Mouse (Mus musculus): ENCODE measurements around the gene Rmnd5a.
"Not testable (repeated sequence)": the region's sequence is repeated elsewhere in the genome, so short reads cannot be mapped to it uniquely, and the experiment has no call there.

Rmnd5a gene

DNA sequence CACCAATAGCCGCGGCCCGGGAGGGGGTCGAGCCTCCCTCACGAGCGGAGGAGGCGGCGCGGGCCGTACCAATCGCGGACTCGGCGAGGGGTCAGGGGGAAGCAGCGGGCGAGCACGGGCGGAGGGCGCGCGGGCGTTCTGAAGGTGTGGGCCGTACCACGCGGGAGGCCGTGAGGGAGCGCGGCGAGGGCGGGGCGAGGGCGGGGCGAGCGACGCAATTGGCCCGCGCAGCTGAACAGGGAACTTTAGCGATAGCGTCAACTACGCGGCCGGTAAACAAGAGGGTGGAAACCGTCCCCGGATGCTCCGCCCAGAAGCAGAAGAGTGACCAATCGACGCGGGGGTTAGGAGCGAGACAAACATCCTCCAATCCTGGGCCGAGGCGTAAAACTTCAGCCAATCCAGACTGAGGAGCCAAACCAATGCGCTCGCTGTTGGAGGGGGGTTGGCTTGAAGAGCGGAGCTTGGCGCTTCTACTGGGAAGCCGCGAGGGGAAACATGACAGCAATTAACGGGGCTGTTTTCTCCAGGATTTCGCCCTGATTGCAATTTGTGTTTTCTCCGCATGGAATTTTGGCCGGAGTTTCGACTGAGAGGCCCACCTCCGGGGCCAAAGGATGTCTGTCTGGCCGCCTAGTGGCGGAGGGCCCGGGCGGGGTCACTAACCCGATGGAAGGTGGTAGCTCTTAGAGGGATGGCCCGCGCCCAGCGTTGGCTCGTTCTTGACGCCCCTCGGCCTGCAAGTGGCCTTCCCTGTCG is at the start of gene Rmnd5a:
Rmnd5a (minus strand) TSS at position 146 of the 759 bp plus-strand sequence.
- ATAC-seq (ENCODE audit: insufficient number of reproducible peaks, low FRiP score, low TSS enrichment): peak; percentile 95

DNA sequence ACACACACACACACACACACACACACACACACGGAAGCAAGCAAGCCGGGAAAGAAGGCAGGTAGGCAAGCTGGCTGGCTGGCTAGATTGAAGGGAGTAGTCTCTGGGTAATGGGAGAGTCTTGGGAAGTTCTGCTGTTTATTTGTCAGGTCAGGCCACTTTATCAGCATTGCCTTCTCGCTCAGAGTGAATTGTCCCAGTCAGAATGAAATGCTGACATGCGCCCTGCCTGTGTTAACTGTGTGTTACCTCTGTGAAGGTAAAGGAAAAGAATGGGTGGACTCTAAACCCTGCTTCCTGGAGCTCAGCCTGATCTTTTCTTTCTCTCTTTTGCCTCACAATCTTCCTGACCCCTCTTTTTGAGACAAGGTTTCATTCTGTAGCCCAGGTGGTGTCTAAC is 47.5 kb upstream of the Rmnd5a start:
- no peak for ATAC-seq (ENCODE audit: insufficient number of reproducible peaks, low FRiP score, low TSS enrichment)

DNA sequence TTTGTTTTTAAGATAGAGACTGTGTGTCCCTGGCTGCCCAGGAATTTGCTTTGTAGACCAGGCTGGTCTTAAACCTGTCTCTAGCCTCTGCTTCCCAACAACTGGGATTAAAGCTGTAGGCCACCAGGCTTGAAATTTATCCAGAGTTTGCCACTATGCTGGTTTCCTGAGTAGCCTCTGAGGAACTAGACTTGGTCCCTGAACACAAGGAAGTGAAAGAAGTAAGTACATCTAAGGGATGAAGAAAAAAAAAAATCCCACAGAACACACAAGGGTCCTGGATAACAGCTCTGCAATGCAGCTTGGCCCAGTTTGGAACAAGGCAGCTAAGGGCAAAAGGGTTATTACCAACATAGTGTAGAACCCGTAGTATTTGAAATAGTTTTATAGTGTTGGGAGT is 46.4 kb upstream of the Rmnd5a start:
- ATAC-seq (ENCODE audit: insufficient number of reproducible peaks, low FRiP score, low TSS enrichment): no peak

DNA sequence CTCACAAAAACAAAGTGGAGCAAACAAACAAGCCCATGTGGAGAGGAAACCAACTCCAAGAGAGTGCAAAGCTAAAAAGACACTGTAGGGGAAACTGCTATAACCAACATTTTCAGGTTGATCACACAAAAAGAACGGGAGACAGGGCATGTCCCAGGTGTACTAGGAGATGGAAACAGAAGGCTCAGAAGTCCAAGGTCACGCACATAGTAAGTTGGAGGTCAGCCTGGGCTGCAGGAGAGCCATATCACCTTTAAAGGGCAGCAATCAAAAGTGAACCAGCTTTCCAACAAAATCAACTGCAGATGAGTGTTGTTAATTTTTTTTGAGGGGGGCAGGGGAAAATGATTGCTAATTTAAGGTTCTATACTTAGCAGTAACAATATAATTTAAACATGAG is 45.8 kb upstream of the Rmnd5a start:
- ATAC-seq (ENCODE audit: insufficient number of reproducible peaks, low FRiP score, low TSS enrichment): no peak

DNA sequence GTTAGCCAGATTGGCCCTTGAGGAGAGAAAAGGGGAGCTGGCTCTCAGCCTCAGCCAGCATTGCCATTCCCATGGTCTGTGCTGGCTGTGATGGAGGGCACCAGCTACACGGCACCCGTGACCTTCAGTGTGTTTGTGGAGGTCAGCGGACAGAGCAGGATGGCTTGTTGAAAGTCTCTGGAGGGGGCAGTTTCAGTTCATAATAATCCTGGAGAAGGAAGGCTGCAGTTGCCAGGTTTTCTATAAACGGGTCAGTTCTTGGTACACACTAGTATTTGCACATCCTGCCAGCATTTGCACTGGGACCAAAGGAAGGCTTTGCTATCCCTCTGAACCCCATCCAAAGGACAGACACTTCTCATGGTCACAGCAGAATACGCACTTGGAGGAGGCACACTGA is 44.8 kb upstream of the Rmnd5a start:
- ATAC-seq (ENCODE audit: insufficient number of reproducible peaks, low FRiP score, low TSS enrichment): no peak

DNA sequence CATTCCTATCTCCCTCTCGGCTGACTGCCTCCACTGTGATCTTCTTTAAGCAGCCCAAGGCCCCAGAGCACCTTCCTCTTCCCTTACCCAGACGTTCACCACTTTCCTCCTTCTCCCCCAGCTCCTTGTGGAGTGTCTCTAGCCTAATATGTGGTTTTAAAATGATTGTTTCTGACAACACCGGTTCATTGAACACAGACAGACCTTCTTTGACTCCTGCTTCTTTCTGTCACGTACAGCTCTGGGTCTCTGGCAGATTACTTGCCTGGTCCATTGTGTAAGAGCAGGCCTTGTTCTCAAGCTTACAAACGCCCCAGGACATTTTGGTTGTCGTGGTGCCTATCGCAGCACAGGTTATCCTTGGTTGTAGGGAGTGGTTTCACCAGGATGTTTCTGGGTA is 40.7 kb upstream of the Rmnd5a start:
- no peak for ATAC-seq (ENCODE audit: insufficient number of reproducible peaks, low FRiP score, low TSS enrichment)

DNA sequence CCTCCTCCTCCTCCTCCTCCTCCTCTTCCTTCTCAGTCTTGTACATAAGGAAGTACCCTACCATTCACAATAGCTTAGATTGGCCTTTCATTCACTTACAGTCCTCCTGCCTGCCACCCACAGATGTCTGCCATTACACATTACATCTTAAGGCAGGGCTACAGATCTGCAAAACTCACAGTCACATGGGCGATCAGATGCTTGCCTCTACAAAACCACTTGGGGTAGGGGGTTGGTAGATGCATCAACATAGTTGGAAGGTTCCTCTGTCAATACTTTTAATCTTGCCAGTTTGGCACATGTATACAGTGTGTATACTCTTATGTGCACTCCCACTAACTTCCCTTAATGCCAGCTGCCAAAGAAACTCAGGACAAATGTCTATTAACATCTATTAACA is 39.7 kb upstream of the Rmnd5a start:
- ATAC-seq (ENCODE audit: insufficient number of reproducible peaks, low FRiP score, low TSS enrichment): no peak

DNA sequence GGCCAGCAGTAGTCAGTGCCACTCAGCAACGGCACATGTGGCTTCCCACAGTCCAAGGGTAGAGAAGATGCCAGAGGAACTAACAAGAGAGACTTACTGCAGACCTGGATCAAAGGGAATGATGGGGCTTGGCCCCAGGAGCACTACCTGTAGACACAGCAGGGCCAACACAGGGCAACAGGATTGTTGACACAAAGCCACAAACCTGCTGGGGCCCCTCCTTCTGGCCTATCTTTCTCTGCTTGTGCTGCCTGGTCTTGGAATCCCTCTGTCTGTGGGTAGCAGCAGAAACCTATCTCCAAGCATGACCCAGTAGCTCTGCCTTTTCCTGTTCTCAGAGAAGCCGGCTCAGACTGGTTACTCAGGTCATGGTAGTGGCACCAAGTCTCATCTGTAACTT is 39.2 kb upstream of the Rmnd5a start:
- ATAC-seq (ENCODE audit: insufficient number of reproducible peaks, low FRiP score, low TSS enrichment): not testable (repeated sequence)

DNA sequence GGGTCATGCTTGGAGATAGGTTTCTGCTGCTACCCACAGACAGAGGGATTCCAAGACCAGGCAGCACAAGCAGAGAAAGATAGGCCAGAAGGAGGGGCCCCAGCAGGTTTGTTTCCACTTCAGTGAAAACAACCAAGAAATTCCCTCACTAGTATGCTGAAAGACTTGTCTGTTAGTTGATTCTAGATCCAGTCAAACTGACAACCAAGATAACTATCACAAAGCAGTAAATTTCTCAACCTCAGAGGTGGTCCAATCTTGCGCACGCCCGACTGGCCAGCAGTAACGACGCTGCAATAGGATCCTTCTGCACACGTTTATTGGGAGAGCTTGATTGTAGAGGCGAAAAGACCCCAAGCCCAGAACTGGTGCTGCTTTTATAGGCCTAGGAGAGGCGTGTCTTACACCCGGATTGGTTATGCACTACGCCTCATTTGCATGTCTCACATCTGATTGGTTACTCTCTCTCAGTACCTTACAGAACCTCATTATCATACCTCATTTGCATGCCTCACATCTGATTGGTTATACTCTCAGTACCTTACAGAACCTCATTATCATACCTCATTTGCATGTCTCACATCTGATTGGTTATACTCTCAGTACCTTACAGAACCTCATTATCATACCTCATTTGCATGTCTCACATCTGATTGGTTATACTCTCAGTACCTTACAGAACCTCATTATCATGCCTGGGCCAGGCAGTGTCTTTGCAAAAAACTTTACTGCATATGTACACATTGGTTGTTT is 38.6 kb upstream of the Rmnd5a start:
- ATAC-seq (ENCODE audit: insufficient number of reproducible peaks, low FRiP score, low TSS enrichment): not testable (repeated sequence)

DNA sequence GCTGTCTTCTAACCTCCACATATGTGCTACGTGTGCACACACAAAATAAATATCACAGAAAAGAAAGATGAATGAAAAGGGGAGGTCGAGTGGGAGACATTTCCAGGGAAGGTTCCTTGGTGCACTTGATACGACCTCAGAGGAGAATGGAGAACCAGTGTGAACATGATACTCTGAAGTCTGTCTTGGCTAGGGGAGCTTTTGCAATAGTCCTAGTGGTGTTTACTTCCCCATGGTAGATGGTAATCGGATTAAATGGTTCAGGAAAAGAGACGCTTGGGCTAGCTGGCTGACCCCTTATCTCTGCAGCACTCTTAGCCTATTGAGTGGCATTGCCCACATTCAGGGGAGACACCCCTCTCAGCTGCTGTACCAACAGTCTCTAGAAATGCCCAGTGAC is 36.3 kb upstream of the Rmnd5a start:
- no peak for ATAC-seq (ENCODE audit: insufficient number of reproducible peaks, low FRiP score, low TSS enrichment)

DNA sequence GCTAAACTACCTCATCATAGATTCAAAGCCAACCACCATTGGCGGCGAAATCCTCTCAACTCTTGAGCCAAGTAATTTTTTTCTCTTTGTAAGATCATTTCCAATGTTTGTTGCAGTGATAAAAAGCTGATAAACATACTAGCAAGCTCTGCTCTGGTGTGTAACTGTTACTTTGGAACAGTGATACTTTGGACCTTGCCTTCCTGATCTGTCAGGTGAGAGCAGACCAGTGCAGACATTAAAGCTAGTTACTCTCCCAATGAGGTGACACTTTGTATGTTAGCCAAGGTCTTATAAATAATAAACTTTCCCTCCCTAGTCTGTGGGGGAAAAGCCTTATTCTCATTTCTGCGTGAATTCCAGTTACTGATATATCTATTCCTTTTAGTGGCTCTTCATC is 35.2 kb upstream of the Rmnd5a start:
- ATAC-seq (ENCODE audit: insufficient number of reproducible peaks, low FRiP score, low TSS enrichment): no peak

DNA sequence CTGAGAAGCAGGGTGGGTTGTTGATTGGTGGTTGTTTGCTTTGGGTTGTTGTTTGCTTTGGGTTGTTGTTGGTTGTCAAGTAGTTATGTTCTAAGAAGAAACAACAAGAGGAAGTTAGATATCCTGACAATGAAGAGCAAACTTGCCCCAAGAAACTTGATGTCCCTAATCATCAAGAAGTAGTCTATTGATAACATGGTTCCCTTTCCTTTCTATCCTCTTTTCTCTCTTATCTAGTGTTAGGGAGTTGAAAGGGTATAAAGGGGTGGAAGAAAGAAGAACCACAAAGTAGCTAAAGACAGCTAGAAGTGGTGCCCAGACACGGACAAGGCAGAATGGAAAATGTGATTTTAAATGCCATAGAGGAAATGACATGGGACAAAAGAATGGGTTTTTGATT is 32.3 kb upstream of the Rmnd5a start:
- ATAC-seq (ENCODE audit: insufficient number of reproducible peaks, low FRiP score, low TSS enrichment): no peak

DNA sequence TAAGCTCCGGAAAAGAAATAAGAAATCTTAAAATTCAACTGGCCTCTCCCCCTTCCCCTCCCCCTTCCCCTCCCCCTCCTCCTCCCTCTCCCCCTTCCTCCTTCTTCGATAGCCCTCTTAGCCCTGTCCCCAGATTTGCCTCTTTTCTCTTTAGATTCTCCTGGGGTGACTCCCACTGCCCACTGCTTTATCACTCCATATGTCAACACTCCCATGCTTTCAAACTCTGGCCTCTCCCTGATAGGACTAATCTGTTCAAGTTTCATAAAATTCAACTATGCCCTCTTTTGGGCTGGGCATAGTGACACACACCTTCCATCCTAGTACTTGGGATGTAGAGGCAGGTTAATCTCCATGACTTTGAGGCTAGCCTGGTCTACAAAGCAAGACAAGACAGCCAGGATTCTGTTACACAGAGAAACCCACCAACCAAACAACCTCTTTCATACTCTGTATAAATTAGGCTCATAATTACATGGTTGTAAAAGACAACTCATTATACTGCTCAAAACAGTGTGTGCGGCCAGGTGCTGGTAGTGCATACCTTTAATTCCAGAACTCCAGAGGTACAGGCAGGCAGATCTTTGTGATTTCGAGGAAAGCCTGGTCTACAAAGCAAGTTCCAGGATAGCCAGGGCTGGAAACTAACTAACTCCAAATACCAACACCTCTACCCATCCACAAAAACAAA is 31.5 kb upstream of the Rmnd5a start:
- no peak for ATAC-seq (ENCODE audit: insufficient number of reproducible peaks, low FRiP score, low TSS enrichment)

DNA sequence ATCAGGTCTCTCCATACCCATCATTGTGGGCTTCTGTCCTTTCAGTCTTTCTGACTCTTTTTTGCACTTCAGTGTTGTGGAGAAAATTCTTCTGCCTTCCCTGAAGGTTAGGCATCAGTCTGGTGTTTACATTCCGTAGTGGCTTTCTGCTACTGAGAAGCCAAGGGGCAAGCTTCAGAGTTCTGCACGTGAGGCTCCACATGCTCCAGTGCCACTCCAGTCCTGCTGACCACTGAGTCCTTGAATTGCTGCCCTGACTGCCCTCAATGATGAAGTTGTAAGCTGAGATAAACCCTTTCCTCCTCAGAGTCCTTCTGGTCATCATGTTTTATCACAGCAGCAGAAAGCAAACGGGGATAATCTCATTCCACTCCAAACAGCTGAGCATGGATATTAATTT is 28.9 kb upstream of the Rmnd5a start:
- ATAC-seq (ENCODE audit: insufficient number of reproducible peaks, low FRiP score, low TSS enrichment): no peak

DNA sequence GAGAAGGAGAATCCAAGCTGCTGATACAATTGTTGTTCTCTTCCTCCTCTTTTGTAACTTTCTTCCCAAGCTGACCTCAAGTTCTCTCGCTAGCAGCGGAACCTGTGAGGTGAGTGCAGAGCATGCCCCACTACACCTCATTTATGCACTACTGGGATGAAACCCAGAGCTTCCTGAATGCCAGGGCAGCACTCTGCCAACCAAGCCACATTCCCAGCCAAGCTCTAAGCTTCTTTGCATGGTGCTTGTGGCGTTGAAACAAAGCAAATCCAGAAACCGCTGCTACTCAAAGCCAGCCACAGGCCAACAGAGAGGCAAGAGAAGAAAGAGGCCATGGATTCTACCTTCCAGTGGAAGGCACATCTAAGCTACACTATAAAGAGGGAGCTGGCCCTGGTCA is 27.3 kb upstream of the Rmnd5a start:
- no peak for ATAC-seq (ENCODE audit: insufficient number of reproducible peaks, low FRiP score, low TSS enrichment)

DNA sequence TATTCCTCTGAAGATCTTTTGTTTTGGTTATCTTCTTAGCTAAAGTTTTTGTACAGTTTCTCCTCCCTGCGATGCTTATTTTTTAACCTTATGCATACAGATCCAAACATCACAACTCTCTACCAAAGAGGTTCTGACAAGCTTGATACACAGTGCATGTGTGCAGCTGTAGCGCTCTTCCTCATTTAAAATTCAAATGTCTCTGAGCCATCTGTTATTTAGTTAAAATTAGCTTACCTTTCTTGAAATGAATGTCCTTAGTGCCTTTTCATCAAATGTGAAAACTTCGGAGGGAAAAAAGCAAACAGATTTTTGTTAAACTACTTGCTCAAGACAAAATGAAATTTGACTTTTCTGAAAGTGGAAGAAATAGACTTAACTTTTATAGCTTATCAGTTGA is 24.7 kb upstream of the Rmnd5a start:
- no peak for ATAC-seq (ENCODE audit: insufficient number of reproducible peaks, low FRiP score, low TSS enrichment)

DNA sequence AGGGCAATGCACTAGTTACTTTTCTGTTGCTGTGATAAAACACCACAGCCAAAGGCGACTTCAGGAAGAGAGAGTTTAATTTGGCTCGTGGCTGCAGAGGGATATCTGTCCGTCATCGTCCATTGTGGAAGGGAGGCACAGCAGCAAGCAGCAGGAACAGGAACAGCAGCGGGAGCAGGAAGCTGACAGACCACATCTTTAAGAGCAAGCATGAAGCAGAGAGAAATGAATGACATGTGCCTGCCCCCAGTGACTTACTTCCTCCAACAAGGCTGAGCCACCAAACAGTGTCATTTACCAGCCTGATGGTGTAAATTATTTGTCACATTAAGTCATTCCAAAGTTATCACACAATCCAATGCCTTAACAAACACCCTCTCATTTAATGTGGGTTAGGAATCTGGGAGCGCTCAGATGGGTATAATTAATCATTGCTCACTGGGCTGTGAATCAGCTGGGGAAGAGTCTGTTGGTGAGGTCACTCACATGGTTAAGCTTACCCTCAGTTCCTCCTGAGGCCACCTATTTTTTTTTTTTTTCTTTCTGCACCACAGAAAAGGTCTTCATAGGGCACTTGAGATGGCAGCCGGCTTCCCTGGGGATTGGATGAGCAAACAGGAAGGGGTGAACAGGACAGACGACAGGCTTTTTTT is 17.6 kb upstream of the Rmnd5a start:
- ATAC-seq (ENCODE audit: insufficient number of reproducible peaks, low FRiP score, low TSS enrichment): no peak

DNA sequence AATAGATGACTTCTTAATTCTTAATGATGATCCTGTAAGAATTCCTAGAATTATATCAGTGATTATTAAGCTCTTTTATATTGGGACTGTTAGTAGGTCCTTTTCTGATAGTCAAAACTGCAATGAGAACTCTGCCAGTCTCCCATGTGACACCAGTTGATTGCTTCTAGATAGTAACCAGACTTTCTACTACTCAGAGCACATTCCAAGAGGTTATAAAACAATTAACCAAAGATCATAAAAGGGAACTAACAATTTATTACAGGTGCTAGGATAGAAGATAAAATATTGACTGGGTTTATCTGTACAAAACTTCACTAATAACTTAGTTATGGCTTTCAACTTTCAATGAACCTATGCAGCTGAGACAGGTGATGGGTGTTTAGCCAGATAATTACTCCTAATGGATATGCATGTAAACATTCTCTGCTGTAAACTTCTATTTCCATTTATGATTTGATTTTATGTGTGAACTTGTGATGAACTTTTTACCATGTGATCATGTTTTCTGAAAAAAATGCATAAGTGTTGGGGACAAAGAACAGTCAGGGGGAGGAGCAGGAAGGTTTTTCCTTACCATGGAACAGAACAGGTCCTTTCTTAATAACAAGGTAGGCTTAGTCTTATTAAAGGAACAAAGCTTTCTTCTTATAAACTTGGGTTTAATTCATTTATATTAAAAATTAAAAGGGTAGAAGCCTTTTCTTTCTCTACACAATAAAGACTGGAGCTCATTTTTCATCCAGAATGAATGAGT is 13.7 kb upstream of the Rmnd5a start:
- ATAC-seq (ENCODE audit: insufficient number of reproducible peaks, low FRiP score, low TSS enrichment): not testable (repeated sequence)

DNA sequence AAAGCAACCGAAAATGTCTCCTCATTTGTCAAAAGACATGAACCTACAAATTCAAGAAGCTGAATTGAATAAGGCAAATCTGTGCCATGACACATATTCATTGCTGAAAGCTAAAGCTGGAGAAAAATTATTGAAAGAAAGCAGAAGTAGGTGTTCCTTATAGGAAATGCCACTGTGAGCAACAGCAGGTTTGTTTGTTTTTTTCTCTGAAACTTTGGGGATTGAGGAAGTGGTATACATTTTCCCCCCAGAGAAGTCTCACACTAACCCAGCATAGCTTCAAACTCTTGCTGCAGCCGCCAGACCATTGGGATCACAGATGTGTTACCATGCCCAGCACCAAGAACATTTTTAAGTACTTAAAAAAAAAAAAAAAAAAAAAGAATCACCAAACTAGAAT is 12.4 kb upstream of the Rmnd5a start:
- no peak for ATAC-seq (ENCODE audit: insufficient number of reproducible peaks, low FRiP score, low TSS enrichment)

DNA sequence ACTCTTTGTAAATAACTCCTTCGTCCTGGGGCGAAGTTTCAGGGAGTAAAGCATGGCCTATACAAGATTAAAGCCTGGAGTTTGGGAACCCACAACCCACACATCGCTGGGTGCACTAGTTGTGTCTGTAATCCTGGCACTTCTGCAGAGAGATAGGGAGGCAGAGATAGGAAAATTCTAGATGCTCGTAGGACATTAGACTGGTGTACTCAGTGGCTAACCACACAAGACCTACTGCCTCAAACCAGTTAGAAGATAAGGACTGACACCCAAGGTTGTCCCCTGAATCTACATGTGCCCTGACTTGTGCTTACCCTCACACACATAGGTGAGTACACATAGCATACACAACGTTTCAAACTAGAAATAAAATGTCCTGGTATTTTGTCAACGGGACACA is 5.1 kb upstream of the Rmnd5a start:
- no peak for ATAC-seq (ENCODE audit: insufficient number of reproducible peaks, low FRiP score, low TSS enrichment)

Measured in cerebellum, adult (tissue).